In genomic region chr17:35029691-35030532, GRCm38 (mm10) we compare ENCODE assay signal across 8 mouse cellular contexts. TPM values are rescaled to one million over a fixed set of nuclear protein-coding genes. Genes with fewer than 3 reads are reported as not detected.
A peak's percentile ranks its signal among the peaks of the same experiment; 100 is the strongest.
DNase-seq lines count a peak whose midpoint lies in the region; ATAC-seq and TF ChIP-seq lines count a peak whose summit lies in the region.

No protein-coding gene starts in this region.

- intact Hi-C loops in gastrocnemius, adult 2 months (cut with DNase I): loop anchor here (10.0 kb wide), 1 partner anchor 205 kb away; the partner anchor contains the start of genes Atp6v1g2 and Nfkbil1

- no peak overlapping the region for H3K9ac ChIP-seq in ES-Bruce4 (ENCODE audit: low read depth, poor library complexity, severe bottlenecking)

- H3K4me3 ChIP-seq in gastrocnemius, adult 2 months: no peak overlapping the region
- no peak overlapping the region for H3K4me3 ChIP-seq in ES-Bruce4 (ENCODE audit: low read depth, low read length)

- no peaks in the 10 kb centered on the region for H3K9me3 ChIP-seq in ES-Bruce4 (replicated peaks; ENCODE audit: control insufficient read depth, insufficient read depth, low read length, poor library complexity, severe bottlenecking)

- ATAC-seq in hematopoietic stem cell, adult 5-6 weeks (replicated peaks in 1 of 2; ENCODE audit: insufficient read depth in 1 of 2, low FRiP score in 2 of 2, low TSS enrichment in 1 of 2, low read depth in 1 of 2, poor library complexity in 2 of 2, severe bottlenecking in 2 of 2): peak; percentile 30 to 63; a peak in 2 of 4 replicates

- TF ChIP-seq EP300 in ES-Bruce4 (IDR thresholded peaks at IDR 0.05; ENCODE audit: insufficient read depth, low read depth, low read length): no peak

- TF ChIP-seq CTCF in gastrocnemius, adult 2 months (IDR thresholded peaks at IDR 0.05): peak; percentile 49
- TF ChIP-seq CTCF in ES-Bruce4 (IDR thresholded peaks at IDR 0.05; ENCODE audit: low read depth, low read length): peak; percentile 59

- H3K27me3 ChIP-seq in ES-Bruce4 (ENCODE audit: control insufficient read depth, insufficient read depth, low read length, poor library complexity, severe bottlenecking): no peaks in the 10 kb centered on the region

- H3K36me3 ChIP-seq in ES-Bruce4 (ENCODE audit: control insufficient read depth, insufficient read depth, low read length, poor library complexity, severe bottlenecking): no peaks in the 10 kb centered on the region

- H3K4me1 ChIP-seq in ES-Bruce4 (ENCODE audit: control insufficient read depth, insufficient read depth, low read length): peaks cover 2% of the 10 kb centered on the region

- peak; percentile 19 for DNase-seq in gastrocnemius, adult 2 months
- DNase-seq in gastrocnemius, postnatal 10 days: no peak
- DNase-seq in lung, postnatal 25 days (ENCODE audit: low spot score): peak; percentile 30
- DNase-seq in retina, embryonic 14.5 days (ENCODE audit: low spot score): peak; percentile 67
- no peak for DNase-seq in urinary bladder, postnatal 25 days (ENCODE audit: low spot score)
- DNase-seq in layer of hippocampus, postnatal 36 days: no peak

- TF ChIP-seq POLR2A in ES-Bruce4 (IDR thresholded peaks at IDR 0.05; ENCODE audit: insufficient read depth, low read length): no peak

- H3K27ac ChIP-seq in gastrocnemius, adult 2 months: no peak overlapping the region
- no peak overlapping the region for H3K27ac ChIP-seq in ES-Bruce4 (ENCODE audit: insufficient read depth, low read length)

RNA-seq across cellular contexts. Expression of gene Sapcd1, which starts 2.1 kb away (rescaled TPM):
- not detected for total RNA-seq in gastrocnemius, adult 2 months (2021)
- total RNA-seq in gastrocnemius, postnatal 10 days (2021): 1 to 10 TPM; 2.8 to 3.1 TPM
- 1.7 and 3.9 TPM in 2 replicates for polyA plus RNA-seq in ES-Bruce4 (2011; ENCODE audit: insufficient read depth, insufficient read length, low read depth, missing spikeins)
- 1.7 TPM in 1 of 2 replicates, not detected in the other for total RNA-seq in hematopoietic stem cell, adult 5-6 weeks (2017)
- under 1 TPM; 0.62 to 0.94 TPM for total RNA-seq in layer of hippocampus, postnatal 36 days (2021)

RNA-seq across cellular contexts. Expression of gene Vwa7, which starts 13.5 kb away (rescaled TPM):
- 10 to 100 TPM in 1 of 2 experiments, 1 to 10 TPM in 1; 7.8 to 14.4 TPM for total RNA-seq in gastrocnemius, adult 2 months (2021)
- total RNA-seq in gastrocnemius, postnatal 10 days (2021): 1 to 10 TPM; 2.0 to 2.5 TPM
- 0.30 and 0.33 TPM in 2 replicates for polyA plus RNA-seq in ES-Bruce4 (2011; ENCODE audit: insufficient read depth, insufficient read length, low read depth, missing spikeins)
- total RNA-seq in hematopoietic stem cell, adult 5-6 weeks (2017): 0.38 and 0.45 TPM in 2 replicates
- total RNA-seq in layer of hippocampus, postnatal 36 days (2021): under 1 TPM; 0.22 to 0.33 TPM

RNA-seq across cellular contexts. Expression of gene Msh5, which starts 16.6 kb away (rescaled TPM):
- not detected for total RNA-seq in gastrocnemius, adult 2 months (2021)
- 1 to 10 TPM; 1.5 to 3.5 TPM for total RNA-seq in gastrocnemius, postnatal 10 days (2021)
- 6.7 and 7.4 TPM in 2 replicates for polyA plus RNA-seq in ES-Bruce4 (2011; ENCODE audit: insufficient read depth, insufficient read length, low read depth, missing spikeins)
- total RNA-seq in hematopoietic stem cell, adult 5-6 weeks (2017): 3.7 and 7.9 TPM in 2 replicates
- total RNA-seq in layer of hippocampus, postnatal 36 days (2021): under 1 TPM; 0.62 to 0.73 TPM

RNA-seq across cellular contexts. Expression of gene Clic1, which starts 19.9 kb away (rescaled TPM):
- 10 to 100 TPM in 1 of 2 experiments, 1 to 10 TPM in 1; 7.2 to 11.3 TPM for total RNA-seq in gastrocnemius, adult 2 months (2021)
- 10 to 100 TPM; 39.2 to 50.5 TPM for total RNA-seq in gastrocnemius, postnatal 10 days (2021)
- 173 and 182 TPM in 2 replicates for polyA plus RNA-seq in ES-Bruce4 (2011; ENCODE audit: insufficient read depth, insufficient read length, low read depth, missing spikeins)
- 294 and 299 TPM in 2 replicates for total RNA-seq in hematopoietic stem cell, adult 5-6 weeks (2017)
- 10 to 100 TPM in 1 of 2 experiments, 1 to 10 TPM in 1; 6.7 to 11.5 TPM for total RNA-seq in layer of hippocampus, postnatal 36 days (2021)

RNA-seq across cellular contexts. Expression of gene Ddah2, which starts 28.9 kb away (rescaled TPM):
- 1 to 10 TPM; 6.9 to 9.3 TPM for total RNA-seq in gastrocnemius, adult 2 months (2021)
- 10 to 100 TPM; 45.3 to 51.9 TPM for total RNA-seq in gastrocnemius, postnatal 10 days (2021)
- 92.5 and 101 TPM in 2 replicates for polyA plus RNA-seq in ES-Bruce4 (2011; ENCODE audit: insufficient read depth, insufficient read length, low read depth, missing spikeins)
- 27.4 and 32.3 TPM in 2 replicates for total RNA-seq in hematopoietic stem cell, adult 5-6 weeks (2017)
- total RNA-seq in layer of hippocampus, postnatal 36 days (2021): 10 to 100 TPM; 16.0 to 18.0 TPM

Comparison
In these comparisons a context has a peak if more than half of its experiments do, and no peak if none do; other contexts are left out.
1. DNase-seq: peak in gastrocnemius, adult 2 months (single experiment), lung, postnatal 25 days (single experiment) and retina, embryonic 14.5 days (single experiment); none in gastrocnemius, postnatal 10 days (single experiment), urinary bladder, postnatal 25 days (single experiment) and layer of hippocampus, postnatal 36 days (0 of 2).